Mouse (Mus musculus): Measurements from ENCODE around the gene 2200002D01Rik. TPM values are rescaled to one million over a fixed set of nuclear protein-coding genes. Genes with fewer than 3 reads are reported as not detected.
A peak's percentile ranks its signal among the peaks of the same experiment; 100 is the strongest.

The 2200002D01Rik gene
- polyA plus RNA-seq, 1 experiment: 7.9 TPM

GRCm38 (mm10) chr7:29265636-29266035 is 17.4 kb upstream of the 2200002D01Rik start:
- Histone ChIP-seq H3K4me3 (replicated peaks; ENCODE audit: extremely low read depth, low read depth, low read length) (no peak overlapping the region), H3K4me1 (ENCODE audit: control insufficient read depth, insufficient read depth, low read length) (no peaks in the 10 kb centered on the region; the same call in 1 of the 2 replicates)
- DNase-seq: no peak
- WGBS: 72% methylated on average over 7 of the region's 7 CpGs
- TF ChIP-seq CTCF (IDR thresholded peaks at IDR 0.05; ENCODE audit: insufficient read depth, low read length) (no peak), POLR2A (IDR thresholded peaks at IDR 0.05; ENCODE audit: borderline replicate concordance, extremely low read depth, low read depth, low read length) (no peak)

GRCm38 (mm10) chr7:29263831-29264230 is 15.6 kb upstream of the 2200002D01Rik start:
- WGBS: 66% methylated on average over 3 of the region's 3 CpGs
- TF ChIP-seq CTCF (IDR thresholded peaks at IDR 0.05; ENCODE audit: insufficient read depth, low read length) (no peak), POLR2A (IDR thresholded peaks at IDR 0.05; ENCODE audit: borderline replicate concordance, extremely low read depth, low read depth, low read length) (no peak)
- DNase-seq: no peak
- H3K4me1 ChIP-seq (ENCODE audit: control insufficient read depth, insufficient read depth, low read length): peaks cover 2% of the 10 kb centered on the region; the same call in 1 of the 2 replicates
- H3K4me3 ChIP-seq (replicated peaks; ENCODE audit: extremely low read depth, low read depth, low read length): no peak overlapping the region

- WGBS: 48% methylated on average over 6 of the region's 6 CpGs
- no peak for DNase-seq
- Histone ChIP-seq H3K4me3 (replicated peaks; ENCODE audit: extremely low read depth, low read depth, low read length) (no peak overlapping the region), H3K4me1 (ENCODE audit: control insufficient read depth, insufficient read depth, low read length) (peaks cover 7% of the 10 kb centered on the region)
- TF ChIP-seq POLR2A (IDR thresholded peaks at IDR 0.05; ENCODE audit: borderline replicate concordance, extremely low read depth, low read depth, low read length) (no peak), CTCF (IDR thresholded peaks at IDR 0.05; ENCODE audit: insufficient read depth, low read length) (no peak)
Measured at GRCm38 (mm10) chr7:29262151-29262550, 13.9 kb upstream of the 2200002D01Rik start.

GRCm38 (mm10) chr7:29259781-29260730 is 11.8 kb upstream of the 2200002D01Rik start:
- Histone ChIP-seq H3K4me1 (ENCODE audit: control insufficient read depth, insufficient read depth, low read length) (peaks cover 10% of the 10 kb centered on the region), H3K4me3 (replicated peaks; ENCODE audit: extremely low read depth, low read depth, low read length) (no peak overlapping the region)
- TF ChIP-seq CTCF (IDR thresholded peaks at IDR 0.05; ENCODE audit: insufficient read depth, low read length) (no peak), POLR2A (IDR thresholded peaks at IDR 0.05; ENCODE audit: borderline replicate concordance, extremely low read depth, low read depth, low read length) (no peak)
- DNase-seq: no peak
- 69% methylated on average over 10 of the region's 10 CpGs for WGBS

- peak; percentile 84 for DNase-seq
- H3K4me1 ChIP-seq (ENCODE audit: control insufficient read depth, insufficient read depth, low read length): peaks cover 10% of the 10 kb centered on the region; the same call in 1 of the 2 replicates
- TF ChIP-seq CTCF (IDR thresholded peaks at IDR 0.05; ENCODE audit: insufficient read depth, low read length): no peak
- TF ChIP-seq POLR2A (IDR thresholded peaks at IDR 0.05; ENCODE audit: borderline replicate concordance, extremely low read depth, low read depth, low read length): no peak
- H3K4me3 ChIP-seq (replicated peaks; ENCODE audit: extremely low read depth, low read depth, low read length): no peak overlapping the region
- WGBS: 70% methylated on average over 1 of the region's 1 CpGs
Measured at GRCm38 (mm10) chr7:29257368-29257767, 9.1 kb upstream of the 2200002D01Rik start.

- Histone ChIP-seq H3K4me1 (ENCODE audit: control insufficient read depth, insufficient read depth, low read length) (peaks cover 10% of the 10 kb centered on the region; the same call in 1 of the 2 replicates), H3K4me3 (replicated peaks; ENCODE audit: extremely low read depth, low read depth, low read length) (no peak overlapping the region)
- 65% methylated on average over 4 of the region's 4 CpGs for WGBS
- no peak for DNase-seq
- no peak for TF ChIP-seq POLR2A (IDR thresholded peaks at IDR 0.05; ENCODE audit: borderline replicate concordance, extremely low read depth, low read depth, low read length)
- no peak for TF ChIP-seq CTCF (IDR thresholded peaks at IDR 0.05; ENCODE audit: insufficient read depth, low read length)
Measured at GRCm38 (mm10) chr7:29255875-29256274, 7.6 kb upstream of the 2200002D01Rik start.

- Histone ChIP-seq H3K4me3 (replicated peaks; ENCODE audit: extremely low read depth, low read depth, low read length) (no peak overlapping the region), H3K4me1 (ENCODE audit: control insufficient read depth, insufficient read depth, low read length) (peaks cover 8% of the 10 kb centered on the region; the same call in 1 of the 2 replicates)
- WGBS: 42% methylated on average over 5 of the region's 5 CpGs
- DNase-seq: no peak
- TF ChIP-seq CTCF (IDR thresholded peaks at IDR 0.05; ENCODE audit: insufficient read depth, low read length) (no peak), POLR2A (IDR thresholded peaks at IDR 0.05; ENCODE audit: borderline replicate concordance, extremely low read depth, low read depth, low read length) (no peak)
Measured at GRCm38 (mm10) chr7:29253842-29254241, 5.6 kb upstream of the 2200002D01Rik start.

- DNase-seq: no peak
- TF ChIP-seq CTCF (IDR thresholded peaks at IDR 0.05; ENCODE audit: insufficient read depth, low read length) (no peak), POLR2A (IDR thresholded peaks at IDR 0.05; ENCODE audit: borderline replicate concordance, extremely low read depth, low read depth, low read length) (no peak)
- 64% methylated on average over 3 of the region's 3 CpGs for WGBS
Measured at GRCm38 (mm10) chr7:29251166-29251565, 2.9 kb upstream of the 2200002D01Rik start.

GRCm38 (mm10) chr7:29247706-29248105 is 560 bp downstream of the 2200002D01Rik start:
- WGBS: 31% methylated on average over 19 of the region's 19 CpGs
- H3K4me1 ChIP-seq (ENCODE audit: control insufficient read depth, insufficient read depth, low read length): peaks cover 5% of the 10 kb centered on the region; the same call in 1 of the 2 replicates
- DNase-seq: no peak
- H3K4me3 ChIP-seq (replicated peaks; ENCODE audit: extremely low read depth, low read depth, low read length): peak overlapping the region; percentile 61
- TF ChIP-seq POLR2A (IDR thresholded peaks at IDR 0.05; ENCODE audit: borderline replicate concordance, extremely low read depth, low read depth, low read length) (no peak), CTCF (IDR thresholded peaks at IDR 0.05; ENCODE audit: insufficient read depth, low read length) (no peak)

More at GRCm38 (mm10) chr7:29251166-29251565, 2.9 kb upstream of the 2200002D01Rik start:
- H3K4me1 ChIP-seq (ENCODE audit: control insufficient read depth, insufficient read depth, low read length): peaks cover 5% of the 10 kb centered on the region; the same call in 1 of the 2 replicates
- no peak overlapping the region for H3K4me3 ChIP-seq (replicated peaks; ENCODE audit: extremely low read depth, low read depth, low read length)

All from lung, adult 2 months (tissue).